Mouse (Mus musculus) CH12.LX (cell line): Measurements from ENCODE around the gene Chfr.

Experiments
- CHD2 ChIP-seq: IDR thresholded peaks from 2 replicates; pipeline ENCODE4 v1.6.1; 2011; ENCODE audit warnings: low read length, improper control_type of control experiment
- CTCF ChIP-seq, 2 experiments: IDR thresholded peaks in 1 of 2; conservative IDR thresholded peaks in 1 of 2; 2 replicates each; pipeline ENCODE4 v1.5.1; 2011 to 2012; ENCODE audit warnings: low read depth in 2 of 2, low read length in 2 of 2, improper control_type of control experiment in 1 of 2, inconsistent platforms in 1 of 2, mild to moderate bottlenecking in 1 of 2, moderate library complexity in 1 of 2
- EP300 ChIP-seq: IDR thresholded peaks from 2 replicates; pipeline ENCODE4 v1.6.1; 2011; ENCODE audit warnings: low read length, improper control_type of control experiment
- POLR2A ChIP-seq: IDR thresholded peaks from 2 replicates; pipeline ENCODE4 v1.6.1; 2011; ENCODE audit warnings: low read depth, mild to moderate bottlenecking, improper control_type of control experiment, low read length
- SIN3A ChIP-seq: IDR thresholded peaks from 2 replicates; pipeline ENCODE4 v1.6.1; 2012; ENCODE audit warnings: low read length, improper control_type of control experiment, inconsistent platforms

DNA sequence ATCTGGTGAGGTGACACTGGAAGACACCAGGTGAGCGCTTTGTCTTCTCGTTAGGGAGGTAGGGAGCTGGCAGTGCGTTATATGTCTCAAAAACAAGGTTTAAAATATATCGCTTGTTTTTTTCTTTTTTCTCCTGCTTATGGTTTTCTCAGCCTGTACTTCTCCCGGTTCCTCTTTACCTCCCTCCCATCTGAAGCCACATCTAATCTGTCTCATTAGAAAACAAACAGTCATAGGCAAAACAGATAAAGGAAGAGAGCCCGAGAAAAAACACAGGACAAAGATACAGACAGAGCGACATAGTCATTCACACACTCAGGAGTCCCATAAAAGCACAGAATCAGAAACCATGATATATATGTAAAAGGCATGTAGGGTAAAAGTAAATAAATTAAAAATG is 4.8 kb downstream of the Chfr start:
- no peak for TF ChIP-seq CTCF (conservative IDR thresholded peaks at IDR 0.05 in 1 of 2, IDR thresholded peaks at IDR 0.05 in 1 of 2; ENCODE audit: low read depth in 2 of 2, low read length in 2 of 2)
- TF ChIP-seq CHD2: no peak
- TF ChIP-seq POLR2A: no peak
- TF ChIP-seq EP300: no peak
- no peak for TF ChIP-seq SIN3A
